Mouse (Mus musculus) liver, embryonic 16.5 days (tissue): ENCODE results near the gene Ppp1r32. TPM values are rescaled to one million over a fixed set of nuclear protein-coding genes. Genes with fewer than 3 reads are reported as not detected.

ENCODE experiments used
- ATAC-seq: fragments of 200-750 bp; cut with Nextera tagmentation; 2 replicates; pipeline ENCODE4 v1.8.0; 2017; ENCODE audit warnings: low read depth, mild to moderate bottlenecking, moderate number of reproducible peaks, moderate library complexity
- H3K27ac ChIP-seq: fragments of 300-500 bp; sonication (generic); 2 replicates; pipeline ENCODE4 v1.5.1; 2014; ENCODE audit warnings: mild to moderate bottlenecking, low read length
- H3K27me3 ChIP-seq: fragments of 300-500 bp; sonication (generic); 2 replicates; pipeline ENCODE4 v1.6.1; 2014; ENCODE audit warnings: low read depth, low read length, mixed read lengths; ENCODE audit not compliant: control insufficient read depth, insufficient read depth
- H3K36me3 ChIP-seq: fragments of 300-500 bp; sonication (generic); 2 replicates; pipeline ENCODE4 v1.6.1; 2014; ENCODE audit warnings: mild to moderate bottlenecking; ENCODE audit not compliant: control insufficient read depth, insufficient read depth
- H3K4me1 ChIP-seq: fragments of 300-500 bp; sonication (generic); 2 replicates; pipeline ENCODE4 v1.6.1; 2014; ENCODE audit warnings: low read depth, low read length, mixed read lengths; ENCODE audit not compliant: control insufficient read depth
- H3K4me2 ChIP-seq: fragments of 300-500 bp; sonication (generic); 2 replicates; pipeline ENCODE4 v1.6.1; 2014; ENCODE audit warnings: low read depth, low read length, mixed read lengths
- H3K4me3 ChIP-seq: fragments of 300-500 bp; sonication (generic); 2 replicates; pipeline ENCODE4 v1.5.1; 2014; ENCODE audit warnings: low read depth, mild to moderate bottlenecking, low read length
- H3K9ac ChIP-seq: fragments of 300-500 bp; sonication (generic); 2 replicates; pipeline ENCODE4 v1.6.1; 2014; ENCODE audit warnings: low read depth, low read length
- H3K9me3 ChIP-seq: fragments of 300-500 bp; sonication (generic); replicated peaks from 2 replicates; pipeline ENCODE4 v1.6.1; 2016; ENCODE audit warnings: low read length; ENCODE audit not compliant: control insufficient read depth
- WGBS: fragments of 180-500 bp; shearing (Covaris S2); extraction: QIAGEN DNeasy Blood & Tissue Kit; methylation state at CpG from one replicate; pipeline ENCODE4 v1.1.7; 2014; ENCODE audit not compliant: insufficient replicate concordance; 5-methylcytosine and 5-hydroxymethylcytosine counted together
- polyA plus RNA-seq: library from polyadenylated mRNA; unstranded; fragments of >200 nt; fragmentation: Nextera tagmentation; extraction: Ambion mirVana; gene quantifications from 2 replicates; pipeline ENCODE4 v1.2.1, GENCODE M21; 2015

Ppp1r32 gene
- polyA plus RNA-seq, 1 experiment from 2014 or later, result not detected

DNA sequence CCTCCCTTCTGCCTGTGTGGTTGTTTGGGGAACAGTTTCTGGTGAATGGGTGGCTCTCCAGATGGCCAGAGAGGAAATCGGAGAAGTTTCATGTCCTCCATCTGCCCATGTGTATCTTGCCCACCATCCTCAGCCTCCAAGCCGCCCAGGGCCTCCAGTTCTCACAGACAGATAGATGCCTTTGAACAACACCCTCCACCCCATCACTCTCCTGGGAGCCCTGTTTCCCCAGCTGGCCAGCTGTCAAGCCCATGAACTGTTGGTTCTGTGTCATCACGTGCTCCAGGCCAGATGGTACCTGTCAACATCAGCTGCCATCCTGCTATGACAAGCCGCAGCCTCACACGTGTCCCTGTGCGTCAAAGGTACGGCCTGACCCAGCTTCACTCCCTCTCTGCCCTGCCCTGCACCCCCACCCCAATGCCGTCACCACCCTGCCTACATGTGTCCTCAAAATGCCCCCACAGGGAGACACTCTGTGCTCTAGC is 13.5 kb downstream of the Ppp1r32 start:
- no peaks in the 10 kb centered on the region for H3K9me3 ChIP-seq
- H3K27ac ChIP-seq, result no peak overlapping the region
- no peak; the same call in 1 of the 2 replicates for ATAC-seq
- no peak overlapping the region for H3K4me2 ChIP-seq
- 45% methylated on average over 8 of the region's 8 CpGs for WGBS
- H3K9ac ChIP-seq, result no peak overlapping the region
- H3K27me3 ChIP-seq, result no peaks in the 10 kb centered on the region; the same call in 1 of the 2 replicates
- H3K4me3 ChIP-seq, result no peak overlapping the region
- no peaks in the 10 kb centered on the region for H3K4me1 ChIP-seq
- no peaks in the 10 kb centered on the region for H3K36me3 ChIP-seq

DNA sequence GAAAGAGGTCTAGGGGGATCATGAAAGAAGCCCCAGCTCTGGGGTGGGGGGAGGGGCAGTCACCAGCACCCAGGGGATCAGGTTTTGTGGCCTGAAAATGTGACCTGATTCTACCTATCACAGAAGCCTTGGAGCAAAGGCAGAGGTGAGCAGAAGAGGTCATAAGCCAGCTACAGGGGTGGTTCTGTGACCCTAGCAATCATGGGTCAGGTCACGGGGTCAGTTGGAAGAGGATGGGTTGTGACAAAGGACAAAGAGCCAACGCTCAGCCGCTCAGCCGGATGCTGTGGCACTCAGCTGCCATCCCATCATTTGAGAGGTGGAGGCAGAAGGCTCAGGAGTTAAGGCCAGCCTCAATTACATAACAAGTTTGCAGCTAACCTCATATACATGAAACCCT is 18.3 kb downstream of the Ppp1r32 start:
- Histone ChIP-seq H3K9me3 (no peaks in the 10 kb centered on the region), H3K36me3 (no peaks in the 10 kb centered on the region), H3K27ac (no peak overlapping the region), H3K4me2 (no peak overlapping the region), H3K4me3 (no peak overlapping the region), H3K4me1 (no peaks in the 10 kb centered on the region), H3K27me3 (peaks cover 30% of the 10 kb centered on the region), H3K9ac (no peak overlapping the region)
- 23% methylated on average over 4 of the region's 4 CpGs for WGBS
- no peak for ATAC-seq

DNA sequence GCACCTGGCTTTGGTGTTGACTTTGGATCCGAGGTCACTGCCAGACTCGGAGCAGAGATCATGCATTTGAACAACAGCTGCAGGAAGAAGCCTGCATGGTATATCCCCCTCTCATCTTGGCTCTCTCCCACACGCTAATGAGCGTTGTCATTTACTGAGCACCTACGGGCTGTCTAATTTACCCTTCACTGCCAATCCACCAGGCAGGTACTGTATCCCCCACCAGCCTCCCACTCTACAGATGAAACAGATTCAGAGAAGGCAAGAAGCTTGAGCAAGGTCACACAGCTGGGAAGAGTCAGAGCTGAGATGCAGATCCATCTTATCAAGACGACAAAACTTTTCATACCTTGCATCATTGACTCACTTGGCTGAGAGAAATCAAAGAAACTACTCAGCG is 21.1 kb downstream of the Ppp1r32 start:
- no peak overlapping the region for H3K4me2 ChIP-seq
- no peak overlapping the region for H3K27ac ChIP-seq
- peaks cover 59% of the 10 kb centered on the region for H3K27me3 ChIP-seq
- no peaks in the 10 kb centered on the region for H3K9me3 ChIP-seq
- H3K36me3 ChIP-seq, result no peaks in the 10 kb centered on the region
- H3K4me1 ChIP-seq, result no peaks in the 10 kb centered on the region; the same call in none of the 2 replicates
- H3K9ac ChIP-seq, result no peak overlapping the region
- ATAC-seq, result no peak
- 34% methylated on average over 7 of the region's 7 CpGs for WGBS
- H3K4me3 ChIP-seq, result no peak overlapping the region

DNA sequence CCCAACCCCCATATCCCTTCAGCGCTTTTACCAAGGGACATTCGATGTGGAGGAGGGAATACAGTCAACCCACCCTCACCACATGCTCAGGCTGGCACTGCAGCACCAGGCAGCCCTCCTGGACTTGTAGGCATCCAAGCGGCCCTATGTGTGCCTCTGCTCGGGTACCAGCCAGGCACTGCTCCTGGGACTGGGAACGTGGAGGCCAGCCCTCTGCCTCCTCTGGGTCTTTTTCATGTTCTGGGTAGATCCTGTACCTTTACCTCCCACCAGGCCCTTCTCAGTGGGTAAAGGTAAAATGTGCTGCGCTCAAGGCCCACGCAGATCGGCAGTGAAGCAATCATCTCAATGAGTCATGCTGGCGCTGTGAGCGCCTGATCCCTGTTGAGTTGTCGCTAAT is 22.8 kb downstream of the Ppp1r32 start:
- Histone ChIP-seq H3K27me3 (peaks cover 75% of the 10 kb centered on the region), H3K9me3 (no peaks in the 10 kb centered on the region), H3K4me3 (no peak overlapping the region), H3K36me3 (no peaks in the 10 kb centered on the region), H3K27ac (no peak overlapping the region), H3K9ac (no peak overlapping the region), H3K4me1 (no peaks in the 10 kb centered on the region; the same call in none of the 2 replicates), H3K4me2 (no peak overlapping the region)
- WGBS, result 43% methylated on average over 11 of the region's 11 CpGs
- no peak for ATAC-seq

DNA sequence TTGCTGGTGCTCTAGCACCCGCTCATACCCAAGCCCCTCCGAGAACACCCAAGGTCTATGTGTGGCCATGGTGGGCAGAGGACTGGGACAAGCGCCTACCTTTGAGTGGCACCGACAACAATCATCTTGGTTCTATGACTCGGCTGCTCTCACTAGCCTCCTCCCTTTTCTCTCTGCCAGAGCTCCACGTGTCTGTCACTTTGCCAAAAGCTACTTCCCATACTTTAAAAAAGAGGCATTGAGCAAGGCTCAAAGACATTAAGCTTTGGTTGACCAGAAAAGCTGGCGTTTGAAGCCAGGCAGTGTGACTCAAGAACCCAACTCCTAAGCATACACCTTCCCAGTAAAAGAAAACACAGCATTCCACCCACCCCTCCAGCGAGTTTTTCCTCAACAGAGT is 24.6 kb downstream of the Ppp1r32 start:
- no peaks in the 10 kb centered on the region for H3K36me3 ChIP-seq
- H3K27me3 ChIP-seq, result peaks cover 84% of the 10 kb centered on the region
- H3K9me3 ChIP-seq, result no peaks in the 10 kb centered on the region
- no peak overlapping the region for H3K4me2 ChIP-seq
- no peak overlapping the region for H3K4me3 ChIP-seq
- no peak overlapping the region for H3K9ac ChIP-seq
- H3K27ac ChIP-seq, result no peak overlapping the region
- H3K4me1 ChIP-seq, result no peaks in the 10 kb centered on the region; the same call in none of the 2 replicates
- 17% methylated on average over 8 of the region's 8 CpGs for WGBS
- ATAC-seq, result no peak

DNA sequence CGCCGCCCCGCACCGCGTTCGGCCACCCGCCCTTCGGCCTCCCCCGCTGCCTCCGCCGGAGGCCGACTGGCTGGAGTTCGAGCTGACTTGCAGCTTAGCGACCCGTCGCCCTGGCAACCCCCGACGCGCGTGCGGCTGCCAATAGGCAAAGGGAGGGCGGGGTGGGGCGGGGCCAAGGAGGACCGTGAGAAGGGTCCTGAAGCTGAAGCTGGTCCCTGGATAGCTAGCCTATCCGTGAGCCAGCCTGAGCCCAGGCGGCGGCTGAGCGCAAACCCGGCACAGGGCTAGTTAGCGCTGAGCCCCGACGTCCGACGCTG is 25.3 kb downstream of the Ppp1r32 start:
- Histone ChIP-seq H3K4me3 (peak overlapping the region; percentile 43), H3K4me1 (no peaks in the 10 kb centered on the region; the same call in none of the 2 replicates), H3K4me2 (peak overlapping the region; percentile 57), H3K9ac (no peak overlapping the region), H3K9me3 (no peaks in the 10 kb centered on the region), H3K27me3 (peaks cover 79% of the 10 kb centered on the region), H3K27ac (no peak overlapping the region), H3K36me3 (no peaks in the 10 kb centered on the region)
- ATAC-seq, result peak; percentile 52
- under 1% methylated on average over 27 of the region's 34 CpGs for WGBS

DNA sequence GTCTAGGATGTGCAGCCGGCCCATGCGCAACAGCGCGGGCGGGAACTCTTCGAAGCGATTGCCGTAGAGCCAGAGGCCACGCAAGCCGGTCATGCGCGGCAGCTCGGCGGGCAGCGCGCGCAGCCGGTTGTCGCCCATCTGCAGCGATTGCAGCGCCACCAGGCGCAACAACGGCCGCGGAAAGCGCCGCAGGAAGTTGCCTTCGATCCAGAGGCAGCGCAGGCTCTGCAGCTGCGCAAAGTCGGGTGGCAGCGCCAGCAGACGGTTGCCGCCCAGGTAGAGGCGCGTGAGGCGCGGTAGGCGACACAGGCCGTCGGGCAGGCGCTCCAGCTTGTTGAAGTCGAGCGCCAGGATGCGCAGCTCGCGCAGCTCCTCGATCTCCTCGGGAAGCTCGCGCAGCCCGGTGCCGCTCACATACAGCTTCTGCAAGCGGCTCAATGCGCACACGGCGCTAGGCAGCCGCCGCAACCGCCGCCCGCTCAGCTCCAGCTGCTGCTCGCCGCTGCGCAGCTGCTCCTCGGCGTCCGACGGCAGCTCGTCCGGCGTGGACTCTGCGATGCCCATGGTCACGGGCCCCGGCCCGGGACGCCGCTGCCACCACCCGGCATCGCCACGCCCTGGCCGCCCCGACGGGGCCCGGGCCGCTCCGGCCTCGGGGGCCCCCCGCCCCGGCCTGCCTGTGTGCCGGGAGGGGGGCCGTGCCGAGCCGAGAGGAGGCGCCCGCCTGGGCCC is 25.8 kb downstream of the Ppp1r32 start, which contains the start of gene Lrrc10b:
Lrrc10b (minus strand) TSS at position 722 of the 732 bp plus-strand sequence.
- Histone ChIP-seq H3K27me3 (peaks cover 73% of the 10 kb centered on the region), H3K9ac (no peak within 1 kb of the TSS; the same call in 1 of the 2 replicates), H3K9me3 (no peaks in the 10 kb centered on the region), H3K36me3 (no peaks in the 10 kb centered on the region), H3K27ac (no peak within 1 kb of the TSS), H3K4me3 (peak within 1 kb of the TSS; percentile 43), H3K4me1 (no peaks in the 10 kb centered on the region; the same call in none of the 2 replicates), H3K4me2 (peak within 1 kb of the TSS; percentile 57)
- ATAC-seq, result peak; percentile 10; the same call in 1 of the 2 replicates
- 2% methylated on average over 94 of the region's 96 CpGs for WGBS

DNA sequence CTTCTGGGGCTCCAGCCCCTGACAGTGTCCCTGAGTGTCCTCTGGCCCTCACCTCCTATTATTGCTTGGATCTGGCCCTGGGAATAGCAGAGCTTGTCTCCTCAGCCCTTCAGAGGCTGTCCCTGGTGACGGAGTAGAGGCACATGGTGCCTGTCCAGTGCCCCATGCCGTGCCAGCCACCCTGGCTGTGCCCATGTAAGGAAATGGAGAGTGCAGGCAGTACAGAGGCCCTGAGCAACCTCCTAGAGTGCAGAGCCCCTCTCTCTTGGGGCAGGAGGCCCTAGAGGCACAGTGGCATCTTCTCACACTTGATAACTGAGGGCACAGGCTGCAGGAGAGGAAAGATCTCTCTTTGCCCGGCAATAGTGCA is 27.3 kb downstream of the Ppp1r32 start:
- H3K27ac ChIP-seq, result no peak overlapping the region
- no peaks in the 10 kb centered on the region; the same call in none of the 2 replicates for H3K4me1 ChIP-seq
- no peak overlapping the region for H3K4me3 ChIP-seq
- no peaks in the 10 kb centered on the region for H3K9me3 ChIP-seq
- no peak overlapping the region for H3K4me2 ChIP-seq
- H3K36me3 ChIP-seq, result no peaks in the 10 kb centered on the region
- no peak for ATAC-seq
- H3K27me3 ChIP-seq, result peaks cover 61% of the 10 kb centered on the region
- 36% methylated on average over 3 of the region's 3 CpGs for WGBS
- H3K9ac ChIP-seq, result no peak overlapping the region

DNA sequence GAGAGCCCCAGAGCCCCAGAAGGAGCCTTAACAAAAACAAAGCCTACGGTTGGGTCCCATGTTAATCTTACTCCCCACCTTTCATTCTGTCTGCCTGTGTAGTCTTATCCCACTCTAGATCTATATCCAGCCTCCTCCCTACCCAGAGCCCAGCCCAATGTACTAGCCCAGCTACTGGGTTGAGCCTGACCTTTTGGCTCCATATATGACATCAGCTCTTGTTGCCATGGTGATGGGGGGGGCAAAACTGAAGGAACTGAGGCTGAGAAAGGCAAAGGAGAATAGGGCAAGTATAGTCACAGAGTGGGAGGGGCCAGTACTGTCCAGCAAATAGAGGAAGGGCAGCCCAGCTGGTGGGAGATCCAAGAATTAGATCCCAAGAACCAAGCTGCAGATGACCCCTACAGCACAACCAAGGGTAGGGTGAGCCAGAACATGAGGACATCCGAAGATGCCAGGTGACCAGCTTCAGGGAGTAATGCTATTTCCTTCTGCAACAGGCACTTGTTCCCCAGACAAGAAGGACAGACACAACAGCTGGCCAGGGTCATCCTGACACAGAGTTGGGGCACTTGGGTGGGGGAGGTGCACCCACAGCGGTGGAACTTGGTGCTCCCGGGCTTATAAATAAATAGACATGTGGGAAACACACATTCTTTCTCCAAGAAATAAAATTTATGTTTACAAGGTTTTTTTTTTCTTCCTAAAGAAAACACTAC is 27.9 kb downstream of the Ppp1r32 start:
- H3K27me3 ChIP-seq, result peaks cover 58% of the 10 kb centered on the region
- H3K4me3 ChIP-seq, result no peak overlapping the region
- no peaks in the 10 kb centered on the region for H3K36me3 ChIP-seq
- no peak overlapping the region for H3K27ac ChIP-seq
- no peak for ATAC-seq
- H3K4me2 ChIP-seq, result no peak overlapping the region
- WGBS, result 52% methylated on average over 4 of the region's 4 CpGs
- no peak overlapping the region for H3K9ac ChIP-seq
- no peaks in the 10 kb centered on the region; the same call in none of the 2 replicates for H3K4me1 ChIP-seq
- no peaks in the 10 kb centered on the region for H3K9me3 ChIP-seq
